Mouse (Mus musculus): ENCODE results near the gene Vcan. TPM values are rescaled to one million over a fixed set of nuclear protein-coding genes. Genes with fewer than 3 reads are reported as not detected.

The Vcan gene
- polyA plus RNA-seq, 1 experiment from 2014 or later: 10.0 TPM

- 3% methylated on average over 31 of the region's 31 CpGs for WGBS
- peak overlapping the region; percentile 88 for H3K27ac ChIP-seq (replicated peaks)
- H3K4me2 ChIP-seq (replicated peaks; ENCODE audit: low read depth): peak overlapping the region; percentile 98
- no peaks in the 10 kb centered on the region for H3K36me3 ChIP-seq (ENCODE audit: control insufficient read depth, insufficient read depth, low read length)
- peaks cover 2% of the 10 kb centered on the region for H3K4me1 ChIP-seq (replicated peaks; ENCODE audit: control insufficient read depth, insufficient read depth)
- TF ChIP-seq EP300 (optimal IDR thresholded peaks at IDR 0.05) (no peak), CTCF (IDR thresholded peaks at IDR 0.05; ENCODE audit: low read depth) (no peak)
- DNase-seq (ENCODE audit: low spot score): peak; percentile 86
- peak overlapping the region; percentile 63 for H3K9ac ChIP-seq (ENCODE audit: low read length)
- H3K9me3 ChIP-seq (ENCODE audit: control insufficient read depth, low read length): no peaks in the 10 kb centered on the region
- H3K27me3 ChIP-seq (ENCODE audit: control insufficient read depth, insufficient read depth, low read length): no peaks in the 10 kb centered on the region
- H3K4me3 ChIP-seq (ENCODE audit: low read depth, low read length): peak overlapping the region; percentile 60
- ATAC-seq (ENCODE audit: low FRiP score, low TSS enrichment): peak; percentile 86
Observed at GRCm38 (mm10) chr13:89738776-89739695, 3.3 kb downstream of the Vcan start.

GRCm38 (mm10) chr13:89738275-89738674 is 4.0 kb downstream of the Vcan start:
- DNase-seq (ENCODE audit: low spot score) (no peak), ATAC-seq (ENCODE audit: low FRiP score, low TSS enrichment) (no peak)
- WGBS: 55% methylated on average over 2 of the region's 2 CpGs
- Histone ChIP-seq H3K27me3 (ENCODE audit: control insufficient read depth, insufficient read depth, low read length) (no peaks in the 10 kb centered on the region), H3K9ac (ENCODE audit: low read length) (no peak overlapping the region), H3K4me1 (replicated peaks; ENCODE audit: control insufficient read depth, insufficient read depth) (peaks cover 2% of the 10 kb centered on the region), H3K36me3 (ENCODE audit: control insufficient read depth, insufficient read depth, low read length) (no peaks in the 10 kb centered on the region), H3K4me2 (replicated peaks; ENCODE audit: low read depth) (no peak overlapping the region), H3K27ac (replicated peaks) (no peak overlapping the region), H3K4me3 (ENCODE audit: low read depth, low read length) (no peak overlapping the region), H3K9me3 (ENCODE audit: control insufficient read depth, low read length) (no peaks in the 10 kb centered on the region)
- TF ChIP-seq EP300 (optimal IDR thresholded peaks at IDR 0.05) (no peak), CTCF (IDR thresholded peaks at IDR 0.05; ENCODE audit: low read depth) (no peak)

- Histone ChIP-seq H3K9me3 (ENCODE audit: control insufficient read depth, low read length) (no peaks in the 10 kb centered on the region), H3K4me2 (replicated peaks; ENCODE audit: low read depth) (no peak overlapping the region), H3K36me3 (ENCODE audit: control insufficient read depth, insufficient read depth, low read length) (no peaks in the 10 kb centered on the region), H3K27me3 (ENCODE audit: control insufficient read depth, insufficient read depth, low read length) (no peaks in the 10 kb centered on the region), H3K4me3 (ENCODE audit: low read depth, low read length) (no peak overlapping the region), H3K9ac (ENCODE audit: low read length) (no peak overlapping the region), H3K4me1 (replicated peaks; ENCODE audit: control insufficient read depth, insufficient read depth) (no peaks in the 10 kb centered on the region), H3K27ac (replicated peaks) (no peak overlapping the region; the same call in 1 of the 2 replicates)
- 24% methylated on average over 5 of the region's 5 CpGs for WGBS
- no peak for TF ChIP-seq CTCF (IDR thresholded peaks at IDR 0.05; ENCODE audit: low read depth)
- TF ChIP-seq EP300 (optimal IDR thresholded peaks at IDR 0.05): no peak
- ATAC-seq (ENCODE audit: low FRiP score, low TSS enrichment) (no peak), DNase-seq (ENCODE audit: low spot score) (no peak)
Observed at GRCm38 (mm10) chr13:89735111-89735510, 7.2 kb downstream of the Vcan start.

GRCm38 (mm10) chr13:89726492-89726891 is 15.8 kb downstream of the Vcan start:
- ATAC-seq (ENCODE audit: low FRiP score, low TSS enrichment): no peak
- no peak overlapping the region for H3K4me3 ChIP-seq (ENCODE audit: low read depth, low read length)
- no peak for TF ChIP-seq EP300 (optimal IDR thresholded peaks at IDR 0.05)
- no peak for TF ChIP-seq CTCF (IDR thresholded peaks at IDR 0.05; ENCODE audit: low read depth)
- no peak overlapping the region for H3K4me2 ChIP-seq (replicated peaks; ENCODE audit: low read depth)
- H3K9ac ChIP-seq (ENCODE audit: low read length): no peak overlapping the region
- H3K9me3 ChIP-seq (ENCODE audit: control insufficient read depth, low read length): no peaks in the 10 kb centered on the region
- WGBS: 35% methylated on average over 2 of the region's 2 CpGs
- no peaks in the 10 kb centered on the region for H3K27me3 ChIP-seq (ENCODE audit: control insufficient read depth, insufficient read depth, low read length)
- no peak for DNase-seq (ENCODE audit: low spot score)
- no peaks in the 10 kb centered on the region for H3K36me3 ChIP-seq (ENCODE audit: control insufficient read depth, insufficient read depth, low read length)
- no peaks in the 10 kb centered on the region for H3K4me1 ChIP-seq (replicated peaks; ENCODE audit: control insufficient read depth, insufficient read depth)
- no peak overlapping the region for H3K27ac ChIP-seq (replicated peaks)

- H3K9me3 ChIP-seq (ENCODE audit: control insufficient read depth, low read length): no peaks in the 10 kb centered on the region
- 50% methylated on average over 3 of the region's 3 CpGs for WGBS
- no peak overlapping the region for H3K4me2 ChIP-seq (replicated peaks; ENCODE audit: low read depth)
- H3K9ac ChIP-seq (ENCODE audit: low read length): no peak overlapping the region
- ATAC-seq (ENCODE audit: low FRiP score, low TSS enrichment) (no peak), DNase-seq (ENCODE audit: low spot score) (no peak)
- no peaks in the 10 kb centered on the region for H3K4me1 ChIP-seq (replicated peaks; ENCODE audit: control insufficient read depth, insufficient read depth)
- H3K36me3 ChIP-seq (ENCODE audit: control insufficient read depth, insufficient read depth, low read length): no peaks in the 10 kb centered on the region
- H3K27me3 ChIP-seq (ENCODE audit: control insufficient read depth, insufficient read depth, low read length): no peaks in the 10 kb centered on the region
- no peak overlapping the region for H3K27ac ChIP-seq (replicated peaks)
- TF ChIP-seq CTCF (IDR thresholded peaks at IDR 0.05; ENCODE audit: low read depth): peak; percentile 42; the same call in 1 of the 2 replicates
- TF ChIP-seq EP300 (optimal IDR thresholded peaks at IDR 0.05): no peak
- H3K4me3 ChIP-seq (ENCODE audit: low read depth, low read length): no peak overlapping the region
Observed at GRCm38 (mm10) chr13:89720497-89720896, 21.8 kb downstream of the Vcan start.
